ENCODE assay signal across 10 mouse cellular contexts in genomic region chr14:24733326-24733725, GRCm38 (mm10).
"Had no signal": no experiment of that assay in that cellular context is flagged by ENCODE, and none has a peak within 500 bp of the region (broad histone marks: within the 10 kb centered on the region; RNA-seq: fewer than 3 reads in every experiment).

No protein-coding gene starts in this region.

- ATAC-seq: intestine, embryonic 16.5 days; liver, embryonic 12.5 days had no signal

- H3K27me3 ChIP-seq: kidney, embryonic 15.5 days; limb, embryonic 15.5 days; liver, embryonic 12.5 days; midbrain, embryonic 12.5 days; neural tube, embryonic 12.5 days had no signal

- H3K4me3 ChIP-seq: kidney, embryonic 15.5 days; limb, embryonic 15.5 days; liver, embryonic 12.5 days; midbrain, embryonic 12.5 days; neural tube, embryonic 12.5 days had no signal

- H3K36me3 ChIP-seq: kidney, embryonic 15.5 days; limb, embryonic 15.5 days; liver, embryonic 12.5 days; midbrain, embryonic 12.5 days; neural tube, embryonic 12.5 days had no signal

- H3K4me1 ChIP-seq: kidney, embryonic 15.5 days; limb, embryonic 15.5 days; liver, embryonic 12.5 days; neural tube, embryonic 12.5 days had no signal

- DNase-seq: kidney, postnatal 14 days; lung, embryonic 14.5 days; thymus, postnatal 4 days had no signal

- H3K9me3 ChIP-seq: kidney, embryonic 15.5 days; limb, embryonic 15.5 days; liver, embryonic 12.5 days; midbrain, embryonic 12.5 days; neural tube, embryonic 12.5 days had no signal

- H3K27ac ChIP-seq: kidney, embryonic 15.5 days; limb, embryonic 15.5 days; liver, embryonic 12.5 days; macrophage; neural tube, embryonic 12.5 days had no signal
